Mouse (Mus musculus): ENCODE measurements around the gene Nvl.
A peak's percentile ranks its signal among the peaks of the same experiment; 100 is the strongest.

The Nvl gene

GRCm38 (mm10) chr1:181143950-181144836, at the start of gene Nvl, which contains the start of gene Cnih4:
Gene Nvl (minus strand): TSS chr1:181144204.
Gene Cnih4 (plus strand): TSS chr1:181144693.
- peak; percentile 94 for DNase-seq

DNA sequence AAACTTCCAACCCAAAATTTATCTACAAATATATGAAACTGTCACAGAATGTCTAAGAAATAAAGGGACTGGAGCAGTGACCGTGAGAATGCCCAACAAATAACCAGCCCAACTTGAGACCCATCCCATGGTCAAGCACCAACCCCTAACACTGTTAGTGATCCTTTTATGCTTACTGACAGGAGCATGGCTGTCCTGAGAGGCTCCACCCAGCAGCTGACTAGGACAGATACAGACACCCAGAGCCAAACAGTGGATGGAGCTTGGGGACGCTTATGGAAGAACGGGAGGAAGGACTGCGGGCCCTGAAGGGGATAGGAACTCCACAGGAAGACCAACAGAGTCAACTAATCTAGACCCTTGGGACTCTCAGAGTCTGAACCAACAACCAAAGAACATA, 44.9 kb upstream of the Nvl start:
- DNase-seq: no peak

- peak; percentile 28 for DNase-seq
Observed at GRCm38 (mm10) chr1:181170210-181170609, 26.2 kb upstream of the Nvl start.

- DNase-seq: no peak
Observed at GRCm38 (mm10) chr1:181168377-181168776, 24.4 kb upstream of the Nvl start.

- no peak for DNase-seq
Observed at GRCm38 (mm10) chr1:181167816-181168215, 23.8 kb upstream of the Nvl start.

DNA sequence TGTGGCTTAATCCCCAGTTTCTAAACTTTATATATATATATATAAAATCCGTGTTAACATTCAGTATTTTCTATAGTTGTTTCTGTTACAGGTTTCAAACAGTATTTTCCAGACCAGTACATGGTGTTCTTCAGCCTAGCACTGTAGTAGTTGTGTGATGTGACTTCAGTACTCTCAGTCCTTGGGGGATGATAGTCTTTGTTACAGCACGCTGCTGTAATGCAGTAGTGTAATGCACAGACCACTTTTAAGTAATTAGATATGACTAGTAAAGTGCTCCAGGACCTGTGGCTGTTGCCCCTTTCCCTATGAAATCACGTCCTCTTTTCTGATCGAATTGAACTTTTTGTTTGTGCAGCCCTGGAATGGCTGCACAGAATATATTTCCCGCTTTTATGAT, 7.5 kb upstream of the Nvl start:
- no peak for DNase-seq

- DNase-seq: peak; percentile 96
Observed at GRCm38 (mm10) chr1:181150827-181151534, 7.0 kb upstream of the Nvl start.

- DNase-seq: no peak
Observed at GRCm38 (mm10) chr1:181150431-181150826, 6.4 kb upstream of the Nvl start.

DNA sequence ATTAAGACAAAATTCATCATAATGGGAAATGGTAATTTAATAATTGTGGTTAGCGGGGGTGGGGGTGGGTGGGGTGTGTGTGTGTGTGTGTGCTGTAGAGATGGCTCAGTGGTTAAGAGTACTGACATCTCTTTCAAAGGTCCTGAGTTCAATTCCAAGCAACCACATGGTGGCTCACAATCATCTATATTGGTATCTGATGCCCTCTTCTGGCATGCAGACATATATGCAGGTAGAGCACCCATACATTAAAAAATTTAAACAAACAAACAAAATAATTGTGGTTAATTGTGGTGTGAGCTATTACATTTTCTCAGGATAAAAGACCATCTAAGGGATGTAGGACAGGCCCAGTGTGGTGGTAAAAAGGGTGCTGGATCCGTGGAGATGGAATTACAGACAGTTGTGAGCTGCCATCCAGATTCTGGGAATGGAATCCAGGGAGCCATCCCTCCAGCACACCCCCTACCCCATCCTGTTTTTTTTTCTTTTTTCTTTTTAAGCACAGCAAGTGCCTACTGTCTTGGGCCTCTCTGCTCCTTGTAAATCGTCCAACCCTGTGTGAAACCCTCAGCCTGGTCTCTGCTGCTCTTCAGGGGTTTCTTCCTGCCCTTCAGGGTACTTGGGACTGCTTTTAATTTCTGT, 5.5 kb upstream of the Nvl start:
- no peak for DNase-seq

- DNase-seq: peak; percentile 9
Observed at GRCm38 (mm10) chr1:181148540-181148939, 4.5 kb upstream of the Nvl start.

GRCm38 (mm10) chr1:181146187-181146586, 2.2 kb upstream of the Nvl start:
- DNase-seq: no peak

- no peak for DNase-seq
Observed at GRCm38 (mm10) chr1:181144966-181145365, 962 bp upstream of the Nvl start.

- DNase-seq: peak; percentile 6
Observed at GRCm38 (mm10) chr1:181143609-181143949, 425 bp downstream of the Nvl start.

GRCm38 (mm10) chr1:181138730-181139129, 5.3 kb downstream of the Nvl start:
- no peak for DNase-seq

DNA sequence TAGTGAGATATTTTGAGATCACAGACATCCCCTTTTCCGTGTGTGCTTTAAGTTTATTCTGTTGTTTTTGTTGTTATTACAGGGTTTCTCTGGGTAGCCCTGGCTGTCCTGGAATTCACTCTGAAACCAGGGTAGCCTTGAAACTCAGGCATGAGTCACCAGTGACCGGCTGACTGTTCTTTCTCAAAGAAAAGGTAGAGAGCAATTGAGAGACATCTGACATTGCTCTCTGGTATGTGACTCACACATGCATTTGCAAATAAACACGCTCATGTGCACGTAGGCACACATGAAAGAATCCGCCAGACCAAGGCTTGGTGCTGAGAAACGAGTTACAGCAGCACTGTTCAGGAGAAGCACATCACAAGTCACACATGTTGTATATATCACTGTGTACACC, 12.1 kb downstream of the Nvl start:
- DNase-seq: no peak

GRCm38 (mm10) chr1:181126766-181127165, 17.2 kb downstream of the Nvl start:
- DNase-seq: no peak

GRCm38 (mm10) chr1:181125916-181126315, 18.1 kb downstream of the Nvl start:
- DNase-seq: no peak

- DNase-seq: no peak
Observed at GRCm38 (mm10) chr1:181124145-181124544, 19.9 kb downstream of the Nvl start.

GRCm38 (mm10) chr1:181117112-181117511, 26.9 kb downstream of the Nvl start:
- DNase-seq: no peak

GRCm38 (mm10) chr1:181090048-181090447, 54.0 kb downstream of the Nvl start:
- DNase-seq: no peak

GRCm38 (mm10) chr1:181084021-181084420, 60.0 kb downstream of the Nvl start:
- DNase-seq: no peak

- DNase-seq: no peak
Observed at GRCm38 (mm10) chr1:181073075-181073474, 70.9 kb downstream of the Nvl start.

GRCm38 (mm10) chr1:181069671-181070070, 74.3 kb downstream of the Nvl start:
- no peak for DNase-seq

- peak; percentile 4 for DNase-seq
Observed at GRCm38 (mm10) chr1:181068344-181068743, 75.7 kb downstream of the Nvl start.

Data from lung, postnatal 36 days (tissue).